Mouse (Mus musculus): ENCODE results near the gene Elovl7. TPM values are rescaled to one million over a fixed set of nuclear protein-coding genes. Genes with fewer than 3 reads are reported as not detected.

The Elovl7 gene
- polyA plus RNA-seq, 1 experiment from 2014 or later, result 12.3 TPM

DNA sequence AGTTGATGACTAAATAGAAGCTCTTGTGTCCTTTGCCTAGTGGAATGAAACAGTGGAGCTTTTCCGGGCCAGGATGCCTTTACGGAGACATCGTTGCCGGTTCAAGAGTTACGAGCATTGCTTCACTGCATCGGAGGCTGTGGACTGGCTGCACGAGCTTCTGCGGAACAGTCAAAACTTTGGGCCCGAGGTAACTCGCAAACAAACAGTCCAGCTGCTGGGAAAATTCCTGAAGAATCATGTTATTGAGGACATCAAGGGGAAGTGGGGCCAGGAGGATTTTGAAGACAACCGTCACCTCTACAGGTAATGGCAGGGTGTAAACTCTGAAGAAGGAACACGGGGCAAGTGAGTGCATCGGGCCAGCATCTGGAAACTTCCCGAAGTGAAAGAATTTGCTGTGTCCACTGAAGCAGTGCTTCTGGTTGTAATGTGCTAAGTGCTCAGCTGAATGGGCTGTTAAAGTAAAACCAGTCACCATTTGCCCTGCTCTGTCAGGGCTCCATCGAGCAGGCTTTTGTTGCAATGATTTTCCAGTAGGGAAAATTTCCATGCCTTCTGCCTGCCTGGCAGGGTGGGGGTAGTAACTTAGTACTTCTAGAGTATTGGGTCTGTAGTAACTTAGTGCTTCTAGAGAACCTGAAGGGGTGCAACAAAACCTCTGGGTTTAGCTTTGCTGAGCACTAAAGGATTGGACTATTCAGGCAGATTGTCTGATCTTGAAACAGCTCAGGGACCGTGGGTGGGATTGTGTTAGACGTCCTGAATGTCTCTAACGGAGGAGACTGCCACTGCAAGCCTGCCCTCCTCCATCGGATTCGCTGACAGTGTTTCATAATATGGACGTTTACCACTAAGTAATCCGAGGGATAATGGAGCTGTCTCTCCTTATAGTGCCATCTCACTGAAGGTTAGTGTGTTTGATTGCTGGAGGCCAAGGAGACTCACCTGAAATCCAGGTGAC is 109.9 kb downstream of the Elovl7 start:
- Histone ChIP-seq H3K9me3 (ENCODE audit: control insufficient read depth, low read length) (no peaks in the 10 kb centered on the region), H3K4me1 (replicated peaks; ENCODE audit: control insufficient read depth, insufficient read depth, low read length) (no peaks in the 10 kb centered on the region), H3K36me3 (ENCODE audit: control insufficient read depth, insufficient read depth, low read length) (no peaks in the 10 kb centered on the region; the same call in none of the 2 replicates), H3K4me2 (ENCODE audit: low read depth, low read length) (no peak overlapping the region), H3K27ac (ENCODE audit: low read length) (no peak overlapping the region), H3K27me3 (ENCODE audit: control insufficient read depth, insufficient read depth, low read depth, low read length) (no peaks in the 10 kb centered on the region), H3K9ac (ENCODE audit: low read length) (no peak overlapping the region), H3K4me3 (ENCODE audit: low read length) (no peak overlapping the region)
- 91% methylated on average over 22 of the region's 22 CpGs for WGBS
- no peak for ATAC-seq (ENCODE audit: low read depth)

DNA sequence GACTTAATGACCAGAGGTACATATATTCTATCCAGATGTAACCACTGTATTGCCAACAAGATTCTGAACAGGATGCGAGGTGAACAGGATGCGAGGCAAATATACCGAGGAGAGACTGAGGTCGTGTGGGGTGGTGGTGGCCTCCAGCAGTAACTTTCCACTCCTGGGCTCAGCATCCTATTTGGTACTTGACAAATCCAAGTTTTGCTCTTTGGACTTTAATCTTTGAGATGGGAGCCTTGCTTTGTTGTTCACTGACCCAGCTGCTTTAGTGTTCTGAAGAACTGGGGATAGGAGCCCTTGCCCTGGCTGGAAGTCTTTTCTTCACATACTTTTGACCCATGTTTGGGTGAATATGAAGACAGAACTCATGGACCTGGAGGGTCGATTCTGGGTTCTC is 111.7 kb downstream of the Elovl7 start:
- no peaks in the 10 kb centered on the region for H3K27me3 ChIP-seq (ENCODE audit: control insufficient read depth, insufficient read depth, low read depth, low read length)
- H3K4me3 ChIP-seq (ENCODE audit: low read length), result no peak overlapping the region
- no peak overlapping the region for H3K4me2 ChIP-seq (ENCODE audit: low read depth, low read length)
- H3K36me3 ChIP-seq (ENCODE audit: control insufficient read depth, insufficient read depth, low read length), result peaks cover 3% of the 10 kb centered on the region
- H3K9ac ChIP-seq (ENCODE audit: low read length), result no peak overlapping the region
- no peaks in the 10 kb centered on the region for H3K4me1 ChIP-seq (replicated peaks; ENCODE audit: control insufficient read depth, insufficient read depth, low read length)
- no peak overlapping the region for H3K27ac ChIP-seq (ENCODE audit: low read length)
- H3K9me3 ChIP-seq (ENCODE audit: control insufficient read depth, low read length), result no peaks in the 10 kb centered on the region
- 87% methylated on average over 5 of the region's 5 CpGs for WGBS
- no peak for ATAC-seq (ENCODE audit: low read depth)

DNA sequence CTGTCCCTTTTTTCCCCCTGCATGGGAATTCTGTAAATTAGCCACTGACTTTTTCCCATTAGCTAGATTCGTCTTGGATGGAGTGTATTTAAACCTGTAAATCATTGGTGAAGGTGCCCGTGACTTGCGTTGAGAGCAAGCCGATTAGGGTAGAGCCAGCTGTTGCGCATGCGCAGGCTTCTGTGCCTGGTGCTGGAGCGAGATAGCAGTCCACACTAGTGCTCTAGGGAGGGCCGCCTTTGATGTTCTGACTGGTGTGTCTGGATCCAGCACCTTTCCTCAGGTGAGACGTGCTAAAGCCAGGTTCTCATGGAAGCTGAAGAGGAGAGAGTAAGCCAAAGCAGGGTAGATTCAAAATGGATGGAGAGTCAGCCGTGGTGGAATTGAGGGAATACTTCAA is 112.1 kb downstream of the Elovl7 start:
- Histone ChIP-seq H3K27me3 (ENCODE audit: control insufficient read depth, insufficient read depth, low read depth, low read length) (no peaks in the 10 kb centered on the region), H3K9ac (ENCODE audit: low read length) (no peak overlapping the region), H3K4me1 (replicated peaks; ENCODE audit: control insufficient read depth, insufficient read depth, low read length) (no peaks in the 10 kb centered on the region), H3K4me3 (ENCODE audit: low read length) (no peak overlapping the region), H3K27ac (ENCODE audit: low read length) (no peak overlapping the region), H3K4me2 (ENCODE audit: low read depth, low read length) (no peak overlapping the region), H3K9me3 (ENCODE audit: control insufficient read depth, low read length) (no peaks in the 10 kb centered on the region), H3K36me3 (ENCODE audit: control insufficient read depth, insufficient read depth, low read length) (peaks cover 3% of the 10 kb centered on the region)
- no peak for ATAC-seq (ENCODE audit: low read depth)
- 85% methylated on average over 10 of the region's 10 CpGs for WGBS

- Histone ChIP-seq H3K27ac (ENCODE audit: low read length) (no peak overlapping the region), H3K4me2 (ENCODE audit: low read depth, low read length) (no peak overlapping the region), H3K4me1 (replicated peaks; ENCODE audit: control insufficient read depth, insufficient read depth, low read length) (no peaks in the 10 kb centered on the region), H3K9ac (ENCODE audit: low read length) (no peak overlapping the region), H3K4me3 (ENCODE audit: low read length) (no peak overlapping the region), H3K36me3 (ENCODE audit: control insufficient read depth, insufficient read depth, low read length) (peaks cover 3% of the 10 kb centered on the region), H3K27me3 (ENCODE audit: control insufficient read depth, insufficient read depth, low read depth, low read length) (no peaks in the 10 kb centered on the region), H3K9me3 (ENCODE audit: control insufficient read depth, low read length) (no peaks in the 10 kb centered on the region)
- no peak for ATAC-seq (ENCODE audit: low read depth)
- WGBS, result 73% methylated on average over 7 of the region's 7 CpGs
Measured at GRCm38 (mm10) chr13:108327047-108327446, 112.8 kb downstream of the Elovl7 start.

- H3K27ac ChIP-seq (ENCODE audit: low read length), result no peak overlapping the region
- no peak for ATAC-seq (ENCODE audit: low read depth)
- no peaks in the 10 kb centered on the region for H3K4me1 ChIP-seq (replicated peaks; ENCODE audit: control insufficient read depth, insufficient read depth, low read length)
- no peaks in the 10 kb centered on the region for H3K27me3 ChIP-seq (ENCODE audit: control insufficient read depth, insufficient read depth, low read depth, low read length)
- no peak overlapping the region for H3K4me2 ChIP-seq (ENCODE audit: low read depth, low read length)
- no peak overlapping the region for H3K9ac ChIP-seq (ENCODE audit: low read length)
- WGBS, result 88% methylated on average over 21 of the region's 21 CpGs
- H3K9me3 ChIP-seq (ENCODE audit: control insufficient read depth, low read length), result no peaks in the 10 kb centered on the region
- no peak overlapping the region for H3K4me3 ChIP-seq (ENCODE audit: low read length)
- H3K36me3 ChIP-seq (ENCODE audit: control insufficient read depth, insufficient read depth, low read length), result peaks cover 3% of the 10 kb centered on the region
Measured at GRCm38 (mm10) chr13:108328406-108329180, 114.4 kb downstream of the Elovl7 start.

DNA sequence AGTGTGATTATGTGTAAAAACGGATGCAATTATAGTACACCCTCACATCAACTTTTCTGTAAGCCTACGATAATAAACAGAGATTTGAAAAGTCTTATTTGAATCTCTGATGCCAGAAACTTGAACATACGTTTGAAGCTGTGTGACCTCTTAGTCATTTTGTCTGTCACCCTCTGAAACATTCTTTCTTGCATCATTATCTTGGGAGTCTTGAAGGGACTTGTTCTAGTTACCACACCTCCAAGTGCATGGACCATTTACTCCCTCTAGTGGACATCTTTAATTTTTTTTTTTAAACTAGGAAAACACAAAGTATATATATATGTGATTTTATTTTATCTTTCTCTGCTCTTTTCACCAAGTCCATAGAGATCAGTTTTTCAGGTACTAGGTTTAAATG is 115.5 kb downstream of the Elovl7 start:
- H3K4me3 ChIP-seq (ENCODE audit: low read length), result no peak overlapping the region
- no peak overlapping the region for H3K27ac ChIP-seq (ENCODE audit: low read length)
- peak; percentile 28; the same call in 1 of the 2 replicates for ATAC-seq (ENCODE audit: low read depth)
- H3K27me3 ChIP-seq (ENCODE audit: control insufficient read depth, insufficient read depth, low read depth, low read length), result no peaks in the 10 kb centered on the region
- no peaks in the 10 kb centered on the region for H3K9me3 ChIP-seq (ENCODE audit: control insufficient read depth, low read length)
- H3K9ac ChIP-seq (ENCODE audit: low read length), result no peak overlapping the region
- no peaks in the 10 kb centered on the region for H3K4me1 ChIP-seq (replicated peaks; ENCODE audit: control insufficient read depth, insufficient read depth, low read length)
- H3K36me3 ChIP-seq (ENCODE audit: control insufficient read depth, insufficient read depth, low read length), result peaks cover 3% of the 10 kb centered on the region
- H3K4me2 ChIP-seq (ENCODE audit: low read depth, low read length), result no peak overlapping the region
- 56% methylated on average over 3 of the region's 3 CpGs for WGBS

Other genes with a start within 250 kb of the Elovl7 start
- 70.1 and 72.2 TPM in 2 replicates for gene Smim15, start 170.0 kb upstream of the Elovl7 start, polyA plus RNA-seq (2015; fragmentation: Nextera tagmentation; extraction: Ambion mirVana)
- gene Ndufaf2, start 55.8 kb upstream of the Elovl7 start, polyA plus RNA-seq (2015; fragmentation: Nextera tagmentation; extraction: Ambion mirVana), result 61.8 and 62.7 TPM in 2 replicates
- 14.1 and 15.3 TPM in 2 replicates for gene Ercc8, start 55.7 kb upstream of the Elovl7 start, polyA plus RNA-seq (2015; fragmentation: Nextera tagmentation; extraction: Ambion mirVana)
- gene Depdc1b, start 101.9 kb downstream of the Elovl7 start, polyA plus RNA-seq (2015; fragmentation: Nextera tagmentation; extraction: Ambion mirVana), result 13.3 and 14.3 TPM in 2 replicates
- 14.9 and 18.2 TPM in 2 replicates for gene Pde4d, start 235.5 kb downstream of the Elovl7 start, polyA plus RNA-seq (2015; fragmentation: Nextera tagmentation; extraction: Ambion mirVana)

Data from lung, embryonic 16.5 days (tissue).